Mouse (Mus musculus): ENCODE results near the gene Hmgb2. TPM values are rescaled to one million over a fixed set of nuclear protein-coding genes. Genes with fewer than 3 reads are reported as not detected.
"Not testable (repeated sequence)": the region's sequence is repeated elsewhere in the genome, so short reads cannot be mapped to it uniquely, and the experiment has no call there.

Hmgb2 gene
- polyA plus RNA-seq, 1 experiment from 2014 or later: 531 TPM

GRCm38 (mm10) chr8:57513178-57513661 is 1.5 kb downstream of the Hmgb2 start:
- H3K36me3 ChIP-seq: peaks cover 16% of the 10 kb centered on the region
- not testable (repeated sequence) for H3K9me3 ChIP-seq; H3K27me3 ChIP-seq; ATAC-seq (ENCODE audit: low FRiP score, low read depth); H3K27ac ChIP-seq (replicated peaks)
- H3K4me3 ChIP-seq: peak overlapping the region; percentile 85
- H3K4me1 ChIP-seq: peaks cover 11% of the 10 kb centered on the region
- 24% methylated on average over 10 of the region's 10 CpGs for WGBS
- H3K4me2 ChIP-seq (replicated peaks): peak overlapping the region; percentile 77
- peak overlapping the region; percentile 97 for H3K9ac ChIP-seq (replicated peaks)

GRCm38 (mm10) chr8:57516685-57517084 is 5.0 kb downstream of the Hmgb2 start:
- not testable (repeated sequence) for H3K27ac ChIP-seq (replicated peaks); ATAC-seq (ENCODE audit: low FRiP score, low read depth); H3K9ac ChIP-seq (replicated peaks); H3K4me3 ChIP-seq; H3K9me3 ChIP-seq; H3K4me1 ChIP-seq; H3K4me2 ChIP-seq (replicated peaks); H3K27me3 ChIP-seq
- WGBS: 91% methylated on average over 4 of the region's 5 CpGs
- peaks cover 16% of the 10 kb centered on the region for H3K36me3 ChIP-seq

GRCm38 (mm10) chr8:57517723-57518122 is 6.0 kb downstream of the Hmgb2 start:
- WGBS: 90% methylated on average over 3 of the region's 3 CpGs
- H3K36me3 ChIP-seq: peaks cover 16% of the 10 kb centered on the region

GRCm38 (mm10) chr8:57520186-57520786 is 8.6 kb downstream of the Hmgb2 start:
- no peaks in the 10 kb centered on the region for H3K9me3 ChIP-seq
- no peak for ATAC-seq (ENCODE audit: low FRiP score, low read depth)
- no peaks in the 10 kb centered on the region for H3K27me3 ChIP-seq
- no peak overlapping the region for H3K9ac ChIP-seq (replicated peaks)
- WGBS: 90% methylated on average over 12 of the region's 12 CpGs
- H3K4me1 ChIP-seq: no peaks in the 10 kb centered on the region
- no peak overlapping the region for H3K4me2 ChIP-seq (replicated peaks)
- peaks cover 11% of the 10 kb centered on the region for H3K36me3 ChIP-seq
- H3K4me3 ChIP-seq: no peak overlapping the region
- no peak overlapping the region for H3K27ac ChIP-seq (replicated peaks)

More at GRCm38 (mm10) chr8:57517723-57518122, 6.0 kb downstream of the Hmgb2 start:
- H3K9ac ChIP-seq (replicated peaks): no peak overlapping the region
- no peak overlapping the region for H3K4me3 ChIP-seq
- no peaks in the 10 kb centered on the region for H3K9me3 ChIP-seq
- no peaks in the 10 kb centered on the region for H3K27me3 ChIP-seq
- peaks cover 5% of the 10 kb centered on the region; the same call in 1 of the 2 replicates for H3K4me1 ChIP-seq
- no peak overlapping the region for H3K4me2 ChIP-seq (replicated peaks)
- no peak for ATAC-seq (ENCODE audit: low FRiP score, low read depth)
- H3K27ac ChIP-seq (replicated peaks): no peak overlapping the region

- Histone ChIP-seq H3K36me3 (no peaks in the 10 kb centered on the region), H3K4me1 (no peaks in the 10 kb centered on the region), H3K27ac (replicated peaks) (no peak overlapping the region), H3K4me3 (no peak overlapping the region), H3K27me3 (no peaks in the 10 kb centered on the region), H3K9me3 (no peaks in the 10 kb centered on the region), H3K4me2 (replicated peaks) (no peak overlapping the region), H3K9ac (replicated peaks) (no peak overlapping the region)
- WGBS: 91% methylated on average over 1 of the region's 1 CpGs
- ATAC-seq (ENCODE audit: low FRiP score, low read depth): no peak
Observed at GRCm38 (mm10) chr8:57528036-57528435, 16.3 kb downstream of the Hmgb2 start.

GRCm38 (mm10) chr8:57530238-57530637 is 18.5 kb downstream of the Hmgb2 start:
- 0 out of 2 replicates have a peak overlapping the region, but pooled peaks have one; percentile 9 for H3K4me2 ChIP-seq (replicated peaks)
- H3K9ac ChIP-seq (replicated peaks): no peak overlapping the region
- ATAC-seq (ENCODE audit: low FRiP score, low read depth): 0 out of 2 replicates have a peak, but pooled peaks have one; percentile 38
- no peaks in the 10 kb centered on the region for H3K27me3 ChIP-seq
- 84% methylated on average over 13 of the region's 13 CpGs for WGBS
- H3K4me3 ChIP-seq: no peak overlapping the region
- H3K4me1 ChIP-seq: no peaks in the 10 kb centered on the region
- H3K27ac ChIP-seq (replicated peaks): no peak overlapping the region
- H3K9me3 ChIP-seq: no peaks in the 10 kb centered on the region
- peaks cover 6% of the 10 kb centered on the region; the same call in 1 of the 2 replicates for H3K36me3 ChIP-seq

- H3K36me3 ChIP-seq: peaks cover 11% of the 10 kb centered on the region; the same call in 1 of the 2 replicates
- H3K4me1 ChIP-seq: no peaks in the 10 kb centered on the region
- ATAC-seq (ENCODE audit: low FRiP score, low read depth): peak; percentile 61
- no peaks in the 10 kb centered on the region for H3K9me3 ChIP-seq
- H3K27ac ChIP-seq (replicated peaks): no peak overlapping the region
- H3K4me2 ChIP-seq (replicated peaks): 0 out of 2 replicates have a peak overlapping the region, but pooled peaks have one; percentile 9
- no peak overlapping the region for H3K4me3 ChIP-seq
- no peaks in the 10 kb centered on the region for H3K27me3 ChIP-seq
- 29% methylated on average over 15 of the region's 15 CpGs for WGBS
- no peak overlapping the region for H3K9ac ChIP-seq (replicated peaks)
Observed at GRCm38 (mm10) chr8:57530666-57531349, 19.1 kb downstream of the Hmgb2 start.

GRCm38 (mm10) chr8:57532223-57532622 is 20.5 kb downstream of the Hmgb2 start:
- H3K4me1 ChIP-seq: no peaks in the 10 kb centered on the region
- ATAC-seq (ENCODE audit: low FRiP score, low read depth): 0 out of 2 replicates have a peak, but pooled peaks have one; percentile 8
- H3K9me3 ChIP-seq: no peaks in the 10 kb centered on the region
- H3K27ac ChIP-seq (replicated peaks): no peak overlapping the region
- H3K36me3 ChIP-seq: peaks cover 19% of the 10 kb centered on the region
- WGBS: 60% methylated on average over 2 of the region's 2 CpGs
- H3K9ac ChIP-seq (replicated peaks): no peak overlapping the region
- H3K27me3 ChIP-seq: no peaks in the 10 kb centered on the region
- no peak overlapping the region for H3K4me2 ChIP-seq (replicated peaks)
- no peak overlapping the region for H3K4me3 ChIP-seq

GRCm38 (mm10) chr8:57533106-57533505 is 21.4 kb downstream of the Hmgb2 start:
- no peak overlapping the region for H3K9ac ChIP-seq (replicated peaks)
- H3K27ac ChIP-seq (replicated peaks): no peak overlapping the region
- WGBS: 93% methylated on average over 4 of the region's 4 CpGs
- ATAC-seq (ENCODE audit: low FRiP score, low read depth): no peak
- no peaks in the 10 kb centered on the region for H3K27me3 ChIP-seq
- no peaks in the 10 kb centered on the region for H3K4me1 ChIP-seq
- H3K4me3 ChIP-seq: no peak overlapping the region
- peaks cover 19% of the 10 kb centered on the region for H3K36me3 ChIP-seq
- no peaks in the 10 kb centered on the region for H3K9me3 ChIP-seq
- no peak overlapping the region for H3K4me2 ChIP-seq (replicated peaks)

GRCm38 (mm10) chr8:57534495-57534894 is 22.8 kb downstream of the Hmgb2 start:
- Histone ChIP-seq H3K36me3 (peaks cover 19% of the 10 kb centered on the region), H3K9ac (replicated peaks) (no peak overlapping the region), H3K9me3 (no peaks in the 10 kb centered on the region), H3K4me2 (replicated peaks) (no peak overlapping the region), H3K27ac (replicated peaks) (no peak overlapping the region), H3K27me3 (no peaks in the 10 kb centered on the region), H3K4me1 (no peaks in the 10 kb centered on the region), H3K4me3 (no peak overlapping the region)
- 81% methylated on average over 4 of the region's 4 CpGs for WGBS
- no peak for ATAC-seq (ENCODE audit: low FRiP score, low read depth)

GRCm38 (mm10) chr8:57536167-57536566 is 24.5 kb downstream of the Hmgb2 start:
- no peak for ATAC-seq (ENCODE audit: low FRiP score, low read depth)
- no peaks in the 10 kb centered on the region for H3K4me1 ChIP-seq
- WGBS: 91% methylated on average over 6 of the region's 6 CpGs
- H3K27me3 ChIP-seq: no peaks in the 10 kb centered on the region
- no peak overlapping the region for H3K4me3 ChIP-seq
- no peak overlapping the region for H3K27ac ChIP-seq (replicated peaks)
- peaks cover 19% of the 10 kb centered on the region for H3K36me3 ChIP-seq
- H3K9ac ChIP-seq (replicated peaks): no peak overlapping the region
- no peak overlapping the region for H3K4me2 ChIP-seq (replicated peaks)
- H3K9me3 ChIP-seq: no peaks in the 10 kb centered on the region

- WGBS: 82% methylated on average over 7 of the region's 7 CpGs
- no peaks in the 10 kb centered on the region for H3K9me3 ChIP-seq
- no peak overlapping the region for H3K9ac ChIP-seq (replicated peaks)
- no peaks in the 10 kb centered on the region for H3K27me3 ChIP-seq
- H3K4me2 ChIP-seq (replicated peaks): no peak overlapping the region
- ATAC-seq (ENCODE audit: low FRiP score, low read depth): no peak
- H3K4me3 ChIP-seq: no peak overlapping the region
- H3K27ac ChIP-seq (replicated peaks): no peak overlapping the region
- no peaks in the 10 kb centered on the region for H3K4me1 ChIP-seq
- H3K36me3 ChIP-seq: peaks cover 19% of the 10 kb centered on the region
Observed at GRCm38 (mm10) chr8:57538601-57539000, 26.9 kb downstream of the Hmgb2 start.

All from midbrain, embryonic 12.5 days (tissue).